Mouse (Mus musculus) testis, postnatal 14 days (tissue): Measurements from ENCODE around the gene Mmp14.
A peak's percentile ranks its signal among the peaks of the same experiment; 100 is the strongest.

Source experiments
- DNase-seq: peaks from one replicate; pipeline ENCODE4 v3.0.0; 2021; ENCODE audit warnings: low spot score

Mmp14 gene

DNA sequence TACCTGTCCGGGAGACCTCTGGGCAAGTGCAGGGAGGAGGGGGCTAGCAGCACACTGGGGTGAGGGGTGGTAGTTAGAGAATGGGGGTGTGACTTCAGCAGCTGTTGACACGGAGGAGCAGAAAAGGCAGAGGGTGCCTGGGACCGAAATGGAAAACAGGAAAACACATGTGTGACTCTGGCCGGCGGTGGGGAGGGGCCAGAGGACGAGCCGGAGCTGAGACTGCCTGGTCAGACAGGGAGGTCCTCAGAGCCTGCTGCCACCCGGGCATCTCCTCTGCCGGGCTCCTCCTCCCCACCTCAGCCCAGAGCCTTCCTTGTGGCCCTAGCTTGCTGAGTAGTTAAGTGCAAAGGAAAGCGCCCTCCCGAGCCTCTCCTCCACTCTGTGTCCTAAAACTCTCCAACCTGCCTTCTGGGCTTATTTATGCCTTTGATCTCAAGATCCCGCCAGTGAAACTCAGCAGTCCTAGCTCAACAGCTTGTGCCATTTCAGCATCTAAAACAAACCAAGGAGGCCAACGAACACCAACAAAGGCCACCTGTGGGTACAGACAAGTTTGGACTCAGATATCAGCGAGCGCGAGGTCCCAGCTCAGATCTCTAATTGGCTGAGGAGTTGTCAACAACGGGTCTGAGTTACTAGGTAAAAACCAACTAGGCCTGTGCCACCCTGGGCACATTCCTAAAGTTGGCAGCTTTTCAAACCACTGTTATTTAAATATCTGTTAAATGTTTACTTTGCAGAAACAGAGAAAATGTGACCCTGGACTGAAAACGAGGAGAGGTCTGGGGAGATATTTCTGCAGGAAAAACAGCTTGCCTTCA lies 17.3 kb upstream of the Mmp14 start:
- no peak for DNase-seq

- no peak for DNase-seq
Observed at GRCm38 (mm10) chr14:54415241-54416020, 16.0 kb upstream of the Mmp14 start.

DNA sequence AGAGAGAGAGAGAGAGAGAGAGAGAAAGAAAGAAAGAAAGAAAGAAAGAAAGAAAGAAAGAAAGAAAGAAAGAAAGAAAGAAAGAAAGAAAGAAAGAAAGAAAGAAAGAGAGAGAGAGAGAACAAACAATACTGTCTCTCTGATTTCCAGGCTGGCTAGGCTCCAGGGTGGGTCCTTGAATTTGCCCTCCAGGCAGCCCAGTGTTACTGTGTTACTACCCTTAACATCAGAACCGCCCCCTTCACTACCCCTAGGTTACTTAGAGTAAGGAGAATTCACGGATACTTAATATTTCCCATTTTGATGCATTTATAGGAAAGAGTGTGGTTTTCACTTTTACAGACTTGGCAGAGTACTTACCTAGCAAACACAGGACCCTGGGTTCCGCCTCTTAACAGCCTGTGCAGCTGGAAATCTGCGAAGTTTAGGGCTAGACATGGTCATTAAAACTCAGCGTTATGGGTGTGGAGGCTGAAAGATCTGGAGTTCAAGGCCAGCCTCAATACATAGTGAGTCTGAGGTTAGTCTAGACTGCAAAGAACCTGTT lies 15.1 kb upstream of the Mmp14 start:
- no peak for DNase-seq

- DNase-seq, result no peak
Observed at GRCm38 (mm10) chr14:54416830-54417229, 14.6 kb upstream of the Mmp14 start.

- no peak for DNase-seq
Observed at GRCm38 (mm10) chr14:54417623-54418081, 13.8 kb upstream of the Mmp14 start, which contains the start of gene Slc7a7. Gene Slc7a7 (minus strand): TSS chr14:54417780.

DNA sequence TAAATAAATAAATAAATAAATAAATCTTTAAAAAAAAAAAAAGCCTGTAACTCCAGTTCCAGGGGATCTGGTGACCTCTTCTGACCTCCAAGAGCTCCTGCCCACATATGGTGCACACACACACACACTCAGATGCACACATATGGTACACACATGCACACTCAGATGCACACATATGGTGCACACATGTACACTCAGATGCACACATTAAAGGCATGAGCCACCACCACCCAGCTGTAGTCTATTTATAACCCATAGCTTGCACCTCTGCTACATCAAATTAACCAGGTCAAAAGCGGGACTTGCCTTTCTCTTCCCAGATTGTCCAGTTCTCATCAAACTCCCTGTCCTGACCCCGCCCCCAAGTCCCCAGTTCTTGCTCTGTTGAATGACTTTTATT lies 10.4 kb upstream of the Mmp14 start:
- no peak for DNase-seq

- no peak for DNase-seq
Observed at GRCm38 (mm10) chr14:54423406-54423805, 8.0 kb upstream of the Mmp14 start.

DNA sequence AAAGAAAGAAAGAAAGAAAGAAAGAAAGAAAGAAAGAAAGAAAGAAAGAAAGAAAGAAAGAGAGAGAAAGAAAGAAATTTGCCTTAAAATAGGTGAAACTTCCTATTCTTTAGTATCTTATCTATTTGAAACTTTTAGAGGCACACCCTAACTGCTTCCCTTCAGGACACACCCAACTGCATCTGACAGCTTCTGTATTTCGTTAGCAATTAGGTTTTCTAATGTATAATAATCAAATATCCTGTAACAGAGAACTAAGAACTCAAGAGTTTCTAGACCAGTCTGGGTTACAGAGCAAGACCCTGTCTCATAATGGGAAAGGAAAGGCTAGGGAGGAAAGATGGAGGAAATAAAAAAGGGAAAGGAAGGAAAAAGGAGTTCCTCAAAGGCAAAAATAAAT lies 6.8 kb upstream of the Mmp14 start:
- no peak for DNase-seq

DNA sequence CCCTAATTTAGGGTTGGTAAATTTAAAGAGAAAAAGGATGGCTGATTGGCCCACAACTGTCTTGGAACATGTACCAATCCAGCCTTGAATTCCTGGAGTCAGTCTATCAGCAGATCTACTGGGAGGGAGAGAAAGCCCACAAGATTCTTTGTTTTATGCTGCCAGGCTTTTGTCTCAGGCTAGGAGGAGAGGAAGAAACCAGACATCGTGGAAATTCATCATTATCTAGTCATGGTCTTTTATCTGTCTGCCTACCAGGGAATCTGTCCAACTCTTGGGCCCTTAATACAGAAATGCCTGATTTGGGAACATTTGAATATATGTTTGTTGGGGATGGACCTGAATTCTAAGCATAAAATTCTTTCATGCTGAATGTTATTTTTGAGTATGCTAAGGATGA lies 5.9 kb upstream of the Mmp14 start:
- DNase-seq, result no peak

DNA sequence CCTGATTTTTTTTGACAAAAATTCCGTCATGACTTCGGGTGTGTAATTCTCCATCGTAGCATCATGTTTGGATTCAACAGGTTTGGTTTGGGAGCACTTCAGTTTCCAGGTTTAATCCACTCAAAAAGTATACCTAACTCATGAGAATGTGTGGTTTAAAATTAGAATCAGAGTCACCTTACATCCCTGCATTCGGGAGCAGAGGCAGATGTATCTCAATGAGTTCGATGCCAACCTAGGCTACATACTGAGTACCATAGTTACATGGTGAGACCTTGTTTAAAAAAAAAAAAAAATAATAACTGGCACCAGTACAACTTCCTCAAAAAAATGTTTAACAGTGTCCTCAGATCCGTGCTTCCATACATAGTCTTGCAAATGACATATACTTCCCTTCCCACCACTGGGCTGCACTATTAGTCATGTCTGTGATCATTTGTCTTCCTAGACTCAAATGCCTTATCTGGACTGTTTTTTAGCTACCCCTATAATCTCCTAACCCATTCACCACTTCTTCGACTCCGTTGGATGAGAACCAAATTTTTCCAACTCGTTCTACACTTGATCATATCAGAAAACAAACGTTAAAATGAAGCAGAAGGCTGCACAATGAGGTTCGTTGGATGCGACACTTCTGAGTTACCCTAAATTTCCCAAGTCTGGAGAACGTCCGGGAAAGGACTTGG lies 5.3 kb upstream of the Mmp14 start:
- no peak for DNase-seq

DNA sequence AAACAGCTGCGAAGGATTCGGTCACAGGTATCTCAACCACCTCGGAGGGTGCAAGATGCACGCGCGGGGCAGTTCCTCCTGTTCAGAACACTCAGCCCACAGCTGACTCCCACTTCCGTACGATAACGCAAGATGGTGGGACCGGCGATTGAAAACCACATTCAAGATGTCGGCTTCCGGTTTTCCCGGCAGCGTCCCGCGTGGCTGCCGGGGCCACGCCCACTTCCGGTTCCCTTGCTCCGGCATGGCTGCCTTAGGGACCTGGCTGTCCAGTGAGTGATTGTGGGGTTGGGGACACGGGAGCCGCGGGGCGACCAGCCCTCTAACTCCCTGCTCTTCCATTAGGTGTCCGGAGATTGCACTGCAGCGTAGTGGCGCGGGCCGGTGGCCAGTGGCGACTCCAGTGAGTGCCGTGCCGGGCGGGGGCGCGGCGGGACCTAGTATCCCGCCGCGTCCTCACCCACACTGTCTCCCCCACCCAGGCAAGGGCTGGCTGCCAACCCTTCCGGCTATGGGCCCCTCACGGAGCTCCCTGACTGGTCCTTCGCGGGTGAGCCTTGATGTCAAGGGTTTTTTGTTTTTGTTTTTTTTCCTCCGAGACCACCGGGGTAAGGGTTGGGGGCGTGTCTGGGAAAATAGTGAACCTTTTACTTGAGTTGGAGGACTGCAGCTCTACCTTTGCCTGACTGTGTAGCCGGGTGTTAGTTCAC lies 4.6 kb upstream of the Mmp14 start, which contains the start of gene Mrpl52:
Gene Mrpl52 (plus strand): TSS at position 221 of the 710 bp plus-strand sequence.
- peak; percentile 91 for DNase-seq

DNA sequence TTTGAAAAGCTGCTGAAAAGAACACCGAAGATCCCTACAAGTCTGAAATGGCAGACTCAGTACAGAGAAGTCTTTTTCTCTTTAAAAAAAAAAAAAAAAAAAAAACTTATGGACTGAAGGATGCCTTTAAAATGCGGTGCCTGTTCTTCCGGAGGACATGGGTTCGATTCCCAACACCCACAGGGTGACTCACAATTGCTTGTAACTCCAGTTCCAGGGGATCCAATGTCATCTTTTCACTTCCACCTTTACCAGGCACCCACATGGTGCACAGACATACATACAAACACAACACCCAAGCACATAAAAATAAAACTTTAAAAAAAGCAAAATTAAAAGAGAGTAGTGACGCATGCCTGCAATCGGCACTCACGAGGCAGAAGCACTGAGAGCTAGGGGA lies 3.7 kb upstream of the Mmp14 start:
- no peak for DNase-seq

GRCm38 (mm10) chr14:54428421-54428820 lies 3.0 kb upstream of the Mmp14 start:
- DNase-seq, result no peak

- DNase-seq, result no peak
Observed at GRCm38 (mm10) chr14:54429332-54430093, 1.9 kb upstream of the Mmp14 start.

DNA sequence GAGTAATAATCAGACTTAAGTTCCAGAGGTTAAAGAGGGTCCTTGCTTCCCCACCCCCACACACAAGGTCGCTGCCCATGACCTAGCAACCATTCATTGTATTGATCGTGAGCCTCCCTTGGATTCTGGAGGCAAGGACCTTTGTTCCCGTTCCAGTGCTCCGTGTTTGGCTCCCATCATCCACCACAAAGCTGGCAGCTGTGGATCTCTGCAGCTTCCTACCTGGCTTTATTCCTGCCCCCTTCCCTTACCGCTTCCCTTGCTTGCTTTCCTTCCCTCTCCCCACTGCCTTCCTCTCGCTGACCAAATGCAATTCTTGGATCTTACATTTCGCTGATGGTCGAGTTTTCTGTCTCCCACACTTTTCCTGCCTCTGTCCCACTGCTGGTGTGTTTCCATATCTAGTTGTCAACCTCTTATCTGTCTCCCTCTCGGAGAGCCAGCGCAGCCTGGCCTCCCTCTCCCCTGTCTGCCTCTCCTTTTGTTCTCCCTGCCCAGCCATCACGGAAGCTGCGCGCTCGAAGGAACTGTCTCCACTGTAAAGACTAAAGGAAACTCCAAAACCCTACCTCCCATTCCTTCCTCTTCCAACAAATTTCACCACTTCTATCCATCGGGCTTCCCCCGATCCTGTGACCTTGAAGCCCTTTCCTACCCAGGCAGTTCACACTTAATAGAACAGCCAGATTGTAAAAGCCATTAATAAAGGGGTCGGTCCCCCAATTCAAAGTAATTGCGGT lies 836 bp upstream of the Mmp14 start:
- no peak for DNase-seq

- DNase-seq, result no peak
Observed at GRCm38 (mm10) chr14:54432078-54432836, 845 bp downstream of the Mmp14 start.

- DNase-seq, result no peak
Observed at GRCm38 (mm10) chr14:54432837-54433830, 1.7 kb downstream of the Mmp14 start.

- DNase-seq, result no peak
Observed at GRCm38 (mm10) chr14:54433941-54434531, 2.6 kb downstream of the Mmp14 start.
